14 mouse cellular contexts compared by ENCODE assay signal in the genomic region with DNA sequence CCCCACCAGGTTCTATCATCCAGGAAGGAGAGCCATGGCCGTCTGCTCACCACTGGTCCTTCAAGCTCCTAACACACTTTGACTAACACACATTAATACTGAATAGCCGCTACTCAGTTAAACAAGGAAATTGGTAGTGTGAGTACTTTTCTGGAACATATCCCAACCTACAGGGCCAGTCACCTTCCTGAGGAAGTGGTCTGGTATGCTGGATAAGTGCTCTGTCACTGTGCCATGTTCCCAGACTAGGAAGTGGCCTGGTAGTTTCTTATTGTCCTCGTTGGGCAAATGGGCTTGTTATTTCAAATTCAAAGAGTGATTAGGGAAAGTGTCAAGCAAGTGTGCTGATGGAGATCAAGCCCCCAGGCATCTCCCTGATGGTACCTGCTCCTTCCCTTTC.
DNase-seq lines count a peak whose midpoint lies in the region; ATAC-seq lines count a peak whose summit lies in the region.
"Had no signal": no experiment of that assay in that cellular context is flagged by ENCODE, and none has a peak within 500 bp of the region (broad histone marks: within the 10 kb centered on the region; RNA-seq: fewer than 3 reads in every experiment).

No protein-coding gene starts in this region.

- 87% methylated on average over 3 of the region's 3 CpGs for WGBS in forebrain, embryonic 10.5 days
- 72% methylated on average over 3 of the region's 3 CpGs for WGBS in forebrain, embryonic 15.5 days

- H3K9me3 ChIP-seq in forebrain, embryonic 10.5 days = no peaks in the 10 kb centered on the region
- no peaks in the 10 kb centered on the region for H3K9me3 ChIP-seq in forebrain, embryonic 15.5 days
- H3K9me3 ChIP-seq: heart, embryonic 13.5 days; limb, embryonic 15.5 days had no signal

- no peak overlapping the region for H3K9ac ChIP-seq in forebrain, embryonic 15.5 days (replicated peaks)
- H3K9ac ChIP-seq: heart, embryonic 13.5 days; limb, embryonic 15.5 days had no signal

- H3K27me3 ChIP-seq in forebrain, embryonic 10.5 days (ENCODE audit: poor library complexity, severe bottlenecking) = no peaks in the 10 kb centered on the region; the same call in 1 of the 2 replicates
- H3K27me3 ChIP-seq in forebrain, embryonic 15.5 days = no peaks in the 10 kb centered on the region
- H3K27me3 ChIP-seq: heart, embryonic 13.5 days; limb, embryonic 15.5 days had no signal

- no peak overlapping the region for H3K4me3 ChIP-seq in forebrain, embryonic 10.5 days
- H3K4me3 ChIP-seq in forebrain, embryonic 15.5 days = no peak overlapping the region
- H3K4me3 ChIP-seq: heart, embryonic 13.5 days; limb, embryonic 15.5 days had no signal

- DNase-seq in forebrain, embryonic 10.5 days (ENCODE audit: extremely low spot score, low spot score) = no peak
- DNase-seq in kidney, adult 9 months = peak; percentile 37
- no peak for DNase-seq in kidney, postnatal 4 days
- DNase-seq in lung, postnatal 14 days = peak; percentile 66
- no peak for DNase-seq in right cerebral cortex, adult 18-20 months
- no peak for DNase-seq in yolk sac, embryonic 10.5 days (ENCODE audit: low spot score)
- DNase-seq: adrenal gland, postnatal 14 days; cerebellum, adult 9-10 months; gastrocnemius, postnatal 14 days had no signal

- no peak overlapping the region for H3K4me2 ChIP-seq in forebrain, embryonic 15.5 days (replicated peaks)
- H3K4me2 ChIP-seq: heart, embryonic 13.5 days; limb, embryonic 15.5 days had no signal

- H3K27ac ChIP-seq in forebrain, embryonic 10.5 days = 0 out of 2 replicates have a peak overlapping the region, but pooled peaks have one; percentile 13
- no peak overlapping the region for H3K27ac ChIP-seq in forebrain, embryonic 15.5 days (replicated peaks)
- H3K27ac ChIP-seq: heart, embryonic 13.5 days; limb, embryonic 15.5 days; macrophage had no signal

- no peak for ATAC-seq in forebrain, embryonic 15.5 days (replicated peaks)
- peak; percentile 74 to 81 for ATAC-seq in hematopoietic stem cell, adult 5-6 weeks (replicated peaks in 1 of 2; ENCODE audit: insufficient read depth in 1 of 2, low FRiP score in 2 of 2, low TSS enrichment in 1 of 2, low read depth in 1 of 2, poor library complexity in 2 of 2, severe bottlenecking in 2 of 2)

- peaks cover 26% of the 10 kb centered on the region for H3K4me1 ChIP-seq in forebrain, embryonic 10.5 days
- H3K4me1 ChIP-seq in forebrain, embryonic 15.5 days = peaks cover 28% of the 10 kb centered on the region

- H3K36me3 ChIP-seq in forebrain, embryonic 10.5 days (replicated peaks) = no peaks in the 10 kb centered on the region
- no peaks in the 10 kb centered on the region for H3K36me3 ChIP-seq in forebrain, embryonic 15.5 days
- H3K36me3 ChIP-seq: heart, embryonic 13.5 days; limb, embryonic 15.5 days had no signal

Comparison
In these comparisons a context has a peak if more than half of its experiments do, and no peak if none do; other contexts are left out.
1. DNase-seq: peak in kidney, adult 9 months (single experiment) and lung, postnatal 14 days (single experiment); none in forebrain, embryonic 10.5 days (single experiment), kidney, postnatal 4 days (0 of 2), right cerebral cortex, adult 18-20 months (single experiment) and yolk sac, embryonic 10.5 days (single experiment).